Mouse (Mus musculus) midbrain, embryonic 15.5 days (tissue): ENCODE measurements at regions not wholly inside any gene's neighbourhood (a gene's known extent, or its start where the extent isn't known, plus 50 kb on each side); places are given as distances from the start of the nearest gene placed in this dataset.
A peak's percentile ranks its signal among the peaks of the same experiment; 100 is the strongest.

Source experiments
- ATAC-seq: fragments of 200-750 bp; cut with Nextera tagmentation; replicated peaks from 2 replicates; pipeline ENCODE4 v1.8.0; 2017; ENCODE audit warnings: moderate TSS enrichment
- H3K27ac ChIP-seq: fragments of 300-500 bp; sonication (generic); 2 replicates; pipeline ENCODE4 v1.5.1; 2015; ENCODE audit warnings: mild to moderate bottlenecking, inconsistent platforms
- H3K27me3 ChIP-seq: fragments of 300-500 bp; sonication (generic); replicated peaks from 2 replicates; pipeline ENCODE4 v1.6.1; 2015; ENCODE audit warnings: inconsistent platforms
- H3K36me3 ChIP-seq: fragments of 300-500 bp; sonication (generic); replicated peaks from 2 replicates; pipeline ENCODE4 v1.6.1; 2015; ENCODE audit warnings: inconsistent platforms
- H3K4me1 ChIP-seq: fragments of 300-500 bp; sonication (generic); 2 replicates; pipeline ENCODE4 v1.6.1; 2015; ENCODE audit warnings: inconsistent platforms
- H3K4me2 ChIP-seq: fragments of 300-500 bp; sonication (generic); 2 replicates; pipeline ENCODE4 v1.6.1; 2015; ENCODE audit warnings: inconsistent platforms, mild to moderate bottlenecking, moderate library complexity
- H3K4me3 ChIP-seq: fragments of 300-500 bp; sonication (generic); 2 replicates; pipeline ENCODE4 v1.5.1; 2015; ENCODE audit warnings: mild to moderate bottlenecking, inconsistent platforms
- H3K9ac ChIP-seq: fragments of 300-500 bp; sonication (generic); 2 replicates; pipeline ENCODE4 v1.6.1; 2015; ENCODE audit warnings: mild to moderate bottlenecking, inconsistent platforms
- H3K9me3 ChIP-seq: fragments of 300-500 bp; sonication (generic); 2 replicates; pipeline ENCODE4 v1.6.1; 2016; ENCODE audit warnings: inconsistent platforms
- WGBS: fragments of 180-500 bp; shearing (Covaris S2); methylation state at CpG from one replicate; pipeline ENCODE4 v1.1.7; 2015; ENCODE audit warnings: mixed read lengths; 5-methylcytosine and 5-hydroxymethylcytosine counted together

GRCm38 (mm10) chr16:84039946-84040345, 475.0 kb upstream of the A730009L09Rik start:
- no peak overlapping the region for H3K4me3 ChIP-seq
- no peak overlapping the region for H3K9ac ChIP-seq
- no peak overlapping the region for H3K27ac ChIP-seq
- H3K4me1 ChIP-seq = no peaks in the 10 kb centered on the region
- no peak overlapping the region for H3K4me2 ChIP-seq
- no peaks in the 10 kb centered on the region for H3K9me3 ChIP-seq
- WGBS = 69% methylated on average over 2 of the region's 2 CpGs
- no peak for ATAC-seq
- H3K27me3 ChIP-seq = no peaks in the 10 kb centered on the region
- no peaks in the 10 kb centered on the region for H3K36me3 ChIP-seq

- no peak overlapping the region for H3K4me3 ChIP-seq
- no peaks in the 10 kb centered on the region for H3K9me3 ChIP-seq
- no peak overlapping the region for H3K27ac ChIP-seq
- no peak overlapping the region for H3K4me2 ChIP-seq
- H3K4me1 ChIP-seq = no peaks in the 10 kb centered on the region
- no peak overlapping the region for H3K9ac ChIP-seq
- H3K36me3 ChIP-seq = no peaks in the 10 kb centered on the region
- peak; percentile 90 for ATAC-seq
- WGBS = 79% methylated on average over 4 of the region's 4 CpGs
- no peaks in the 10 kb centered on the region for H3K27me3 ChIP-seq
Observed at GRCm38 (mm10) chr16:84042010-84042449, 472.9 kb upstream of the A730009L09Rik start.

- 88% methylated on average over 1 of the region's 1 CpGs for WGBS
Observed at GRCm38 (mm10) chr16:84045333-84045732, 469.6 kb upstream of the A730009L09Rik start.

More at GRCm38 (mm10) chr16:84045333-84045732, 469.6 kb upstream of the A730009L09Rik start:
- Histone ChIP-seq H3K36me3 (no peaks in the 10 kb centered on the region), H3K4me2 (no peak overlapping the region), H3K9ac (no peak overlapping the region), H3K27ac (no peak overlapping the region), H3K27me3 (no peaks in the 10 kb centered on the region), H3K9me3 (no peaks in the 10 kb centered on the region), H3K4me1 (no peaks in the 10 kb centered on the region), H3K4me3 (no peak overlapping the region)
- ATAC-seq = no peak
